Mouse (Mus musculus): ENCODE results near the gene Mettl7a2.
"Not testable (repeated sequence)": the region's sequence is repeated elsewhere in the genome, so short reads cannot be mapped to it uniquely, and the experiment has no call there.

The Mettl7a2 gene

GRCm38 (mm10) chr15:100352711-100353250 is at the start of gene Mettl7a2, which contains the start of gene Methig1:
TSS of gene Mettl7a2 (plus strand) at chr15:100353200.
TSS of gene Methig1 (plus strand) at chr15:100353149.
- DNase-seq (ENCODE audit: low spot score): no peak

- no peak for DNase-seq (ENCODE audit: low spot score)
Measured at GRCm38 (mm10) chr15:100303428-100304018, 49.5 kb upstream of the Mettl7a2 start.

DNA sequence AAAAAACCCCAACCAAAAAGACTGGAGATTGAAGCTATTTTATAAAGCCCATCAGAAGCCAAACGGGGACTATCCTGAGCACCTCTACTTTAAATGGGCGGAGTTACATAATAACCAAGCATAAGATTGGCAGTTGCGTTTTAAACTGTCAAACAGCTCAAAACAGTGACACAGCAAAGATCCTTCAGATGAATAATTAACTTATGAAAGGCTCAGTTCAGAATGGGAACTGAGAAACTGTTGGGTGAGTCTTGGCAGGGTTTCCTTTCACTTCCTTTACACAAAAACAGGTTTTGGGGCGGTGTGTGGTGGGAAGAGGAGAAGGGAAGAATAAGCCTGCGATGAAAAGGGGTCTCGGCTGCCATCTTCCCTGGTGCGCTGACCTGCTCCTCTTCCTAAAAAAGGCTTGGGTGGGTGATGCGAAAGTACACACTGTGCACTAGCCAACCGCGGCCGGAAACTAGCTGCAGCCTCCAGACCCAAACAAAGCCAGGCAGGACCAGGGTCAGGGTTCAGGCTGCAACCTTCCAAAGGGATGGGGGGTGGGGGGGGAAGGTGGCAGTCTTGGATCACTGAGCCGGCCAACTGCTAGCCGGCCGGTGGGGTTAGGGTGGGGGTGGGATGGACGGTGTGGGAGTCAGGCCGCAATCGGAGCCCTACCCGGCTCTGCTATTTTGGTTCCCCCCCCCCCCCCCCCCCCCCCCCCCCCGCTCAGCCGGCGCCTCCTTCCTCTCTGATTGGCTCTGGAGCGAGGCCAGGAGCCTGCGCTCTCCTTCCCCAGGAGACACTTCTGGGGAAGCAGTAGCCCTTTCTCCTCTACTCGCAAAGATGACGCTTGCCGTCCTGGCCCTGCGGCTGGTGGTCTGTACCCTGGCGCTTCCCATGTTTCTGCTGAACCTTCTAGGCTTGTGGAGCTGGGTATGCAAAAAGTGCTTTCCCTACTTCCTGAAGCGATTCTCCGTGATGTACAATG is 48.7 kb upstream of the Mettl7a2 start, which contains the start of gene Mettl7a1:
Mettl7a1 (plus strand) TSS at position 122 of the 973 bp plus-strand sequence.
- DNase-seq (ENCODE audit: low spot score): peak; percentile 88

DNA sequence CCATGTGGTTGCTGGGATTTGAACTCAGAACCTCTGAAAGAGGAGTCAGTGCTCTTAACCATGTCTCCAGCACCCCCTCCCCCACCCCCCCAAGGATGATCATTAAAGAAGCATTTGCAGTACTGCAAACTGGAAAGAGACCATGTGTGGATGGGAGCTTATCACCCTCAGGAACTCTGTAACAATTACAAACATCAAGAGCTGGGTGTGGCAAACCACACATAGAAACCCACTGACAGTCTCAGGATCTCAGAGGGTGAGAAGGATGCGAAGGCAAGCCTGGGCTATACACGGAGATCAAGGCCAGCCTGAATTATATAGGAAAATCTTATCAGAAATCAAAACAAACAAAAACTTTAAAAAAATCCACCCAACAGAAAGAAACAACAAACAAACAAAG is 46.8 kb upstream of the Mettl7a2 start:
- DNase-seq (ENCODE audit: low spot score): no peak

- DNase-seq (ENCODE audit: low spot score): peak; percentile 53
Measured at GRCm38 (mm10) chr15:100307438-100308096, 45.4 kb upstream of the Mettl7a2 start.

GRCm38 (mm10) chr15:100312346-100312745 is 40.7 kb upstream of the Mettl7a2 start:
- DNase-seq (ENCODE audit: low spot score): no peak

DNA sequence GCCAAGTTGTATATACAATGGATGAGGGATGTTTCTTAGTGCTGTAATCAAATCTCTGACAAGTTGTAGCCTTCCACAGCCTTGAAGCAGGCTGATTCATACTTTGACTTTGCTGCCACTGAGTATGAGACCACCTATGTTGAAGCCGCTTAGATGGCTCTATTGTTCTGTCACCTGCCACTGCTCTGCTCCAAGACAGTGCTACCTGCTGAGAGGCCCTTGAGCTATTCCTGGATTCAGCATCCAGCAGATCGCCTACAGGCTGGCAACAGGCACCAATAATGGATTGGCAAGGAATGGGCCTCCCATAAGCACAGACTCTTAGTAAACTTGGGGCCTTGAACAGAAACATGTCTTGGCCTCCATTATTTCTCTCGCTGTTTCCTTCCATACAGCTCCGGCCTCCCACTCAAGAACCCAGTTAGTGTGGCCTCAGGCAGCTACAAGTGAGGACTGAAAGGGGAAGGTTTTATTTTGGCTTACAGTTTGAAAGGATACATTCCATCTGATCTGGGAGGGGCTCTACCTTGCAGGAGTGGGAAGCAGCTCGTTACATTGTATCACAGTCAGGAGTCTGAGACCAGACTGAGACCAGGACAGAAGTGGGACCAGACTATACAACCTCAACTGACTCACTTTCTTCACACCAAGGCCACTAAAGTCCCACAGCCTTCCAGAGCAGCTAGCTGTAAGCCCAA is 38.4 kb upstream of the Mettl7a2 start:
- DNase-seq (ENCODE audit: low spot score): no peak

DNA sequence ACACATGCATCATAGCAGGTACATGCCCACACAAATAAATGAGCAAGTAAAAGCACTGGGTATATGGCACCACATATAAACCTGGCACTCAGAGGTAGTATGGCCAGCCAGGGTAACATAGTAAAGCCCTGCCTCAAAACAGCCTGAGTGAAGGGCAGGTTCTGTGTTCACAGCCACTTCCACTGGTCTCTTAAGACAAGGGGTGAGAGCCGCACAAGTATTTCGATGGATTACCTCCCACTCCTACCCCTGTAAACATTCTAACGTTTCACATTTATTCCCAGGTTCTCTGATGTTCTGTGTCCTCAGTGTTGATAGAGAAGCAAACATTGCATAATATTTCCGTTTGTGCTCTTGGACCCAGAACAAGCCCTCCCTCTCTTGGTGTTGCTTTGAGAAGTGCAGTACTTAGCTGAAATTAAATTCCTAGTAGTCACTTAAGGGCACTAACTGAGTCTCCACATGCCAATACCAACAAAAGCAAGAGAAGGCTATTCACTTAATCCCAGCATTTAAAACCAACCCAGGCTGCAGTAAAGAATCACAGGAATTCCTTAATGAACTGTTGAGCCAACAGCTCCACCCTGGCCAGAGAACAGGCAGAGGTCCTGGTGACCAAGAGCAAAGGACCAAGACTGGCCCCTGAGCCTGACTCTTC is 34.9 kb upstream of the Mettl7a2 start:
- DNase-seq (ENCODE audit: low spot score): not testable (repeated sequence)

GRCm38 (mm10) chr15:100319884-100320283 is 33.1 kb upstream of the Mettl7a2 start:
- no peak for DNase-seq (ENCODE audit: low spot score)

GRCm38 (mm10) chr15:100320295-100320905 is 32.6 kb upstream of the Mettl7a2 start:
- DNase-seq (ENCODE audit: low spot score): no peak

- peak; percentile 58 for DNase-seq (ENCODE audit: low spot score)
Measured at GRCm38 (mm10) chr15:100321134-100321533, 31.9 kb upstream of the Mettl7a2 start.

- no peak for DNase-seq (ENCODE audit: low spot score)
Measured at GRCm38 (mm10) chr15:100324021-100324591, 28.9 kb upstream of the Mettl7a2 start.

DNA sequence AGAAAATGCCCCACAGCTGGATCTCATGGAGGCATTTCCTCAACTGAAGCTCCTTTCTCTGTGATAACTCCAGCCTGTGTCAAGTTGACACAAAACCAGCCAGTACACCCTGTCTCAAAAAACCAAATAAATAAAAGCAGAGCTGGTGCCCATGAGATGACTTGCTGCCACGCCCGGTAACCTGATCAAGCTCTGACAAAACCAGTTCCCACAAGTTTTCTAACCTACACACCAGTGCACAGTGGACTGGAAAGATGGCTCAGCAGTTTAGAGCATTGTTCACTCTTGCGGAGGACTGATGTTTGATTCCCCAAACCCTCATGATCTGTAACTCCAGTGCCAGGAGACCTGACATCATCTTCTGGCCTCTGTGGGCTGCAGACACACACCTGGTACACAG is 27.8 kb upstream of the Mettl7a2 start:
- peak; percentile 33 for DNase-seq (ENCODE audit: low spot score)

GRCm38 (mm10) chr15:100328089-100328488 is 24.9 kb upstream of the Mettl7a2 start:
- not testable (repeated sequence) for DNase-seq (ENCODE audit: low spot score)

DNA sequence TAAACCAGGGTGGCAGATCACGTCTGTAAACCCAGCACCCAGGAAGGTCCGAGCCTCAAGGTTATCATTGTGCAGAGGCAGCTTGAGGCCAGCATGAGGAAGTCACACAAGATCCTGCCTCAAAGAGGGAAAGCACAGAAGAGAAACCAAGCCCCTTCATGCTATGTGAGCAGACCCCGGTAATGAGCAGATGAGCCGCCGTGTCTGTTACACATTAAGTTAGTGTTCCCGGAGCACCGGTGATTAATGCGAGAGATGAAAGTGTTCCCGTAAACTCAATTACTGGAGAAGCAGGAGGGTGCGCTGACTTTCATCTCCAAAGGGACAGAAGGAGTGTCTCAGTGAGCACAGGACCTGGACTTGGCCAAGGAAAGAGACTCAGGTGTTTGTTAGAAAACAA is 23.7 kb upstream of the Mettl7a2 start:
- DNase-seq (ENCODE audit: low spot score): not testable (repeated sequence)

- DNase-seq (ENCODE audit: low spot score): no peak
Measured at GRCm38 (mm10) chr15:100330739-100331138, 22.3 kb upstream of the Mettl7a2 start.

- DNase-seq (ENCODE audit: low spot score): not testable (repeated sequence)
Measured at GRCm38 (mm10) chr15:100332077-100332961, 20.7 kb upstream of the Mettl7a2 start.

- no peak for DNase-seq (ENCODE audit: low spot score)
Measured at GRCm38 (mm10) chr15:100334629-100335028, 18.4 kb upstream of the Mettl7a2 start, which contains the start of gene Mettl7a3. TSS of gene Mettl7a3 (plus strand) at chr15:100334929.

GRCm38 (mm10) chr15:100337328-100337727 is 15.7 kb upstream of the Mettl7a2 start:
- not testable (repeated sequence) for DNase-seq (ENCODE audit: low spot score)
